Mouse (Mus musculus): ENCODE data around the gene Qrich2. TPM values are rescaled to one million over a fixed set of nuclear protein-coding genes. Genes with fewer than 3 reads are reported as not detected.
"Not testable (repeated sequence)": the region's sequence is repeated elsewhere in the genome, so short reads cannot be mapped to it uniquely, and the experiment has no call there.

Qrich2 gene
- polyA plus RNA-seq, 1 experiment from 2014 or later = not detected

GRCm38 (mm10) chr11:116479832-116480231 is 13.8 kb upstream of the Qrich2 start:
- peaks cover 76% of the 10 kb centered on the region for H3K36me3 ChIP-seq (ENCODE audit: control insufficient read depth, insufficient read depth, low read length)

GRCm38 (mm10) chr11:116478978-116479377 is 12.9 kb upstream of the Qrich2 start:
- H3K9ac ChIP-seq (replicated peaks; ENCODE audit: low read depth, low read length) = no peak overlapping the region

More at GRCm38 (mm10) chr11:116479832-116480231, 13.8 kb upstream of the Qrich2 start:
- WGBS = 70% methylated on average over 8 of the region's 8 CpGs
- Histone ChIP-seq H3K9me3 (ENCODE audit: control insufficient read depth, low read length) (no peaks in the 10 kb centered on the region), H3K4me3 (ENCODE audit: low read depth, low read length) (no peak overlapping the region), H3K4me1 (ENCODE audit: control insufficient read depth, insufficient read depth, low read length) (no peaks in the 10 kb centered on the region), H3K27me3 (ENCODE audit: control insufficient read depth, insufficient read depth, low read length) (no peaks in the 10 kb centered on the region), H3K27ac (ENCODE audit: low read depth, low read length) (no peak overlapping the region), H3K4me2 (ENCODE audit: low read depth, low read length) (no peak overlapping the region), H3K9ac (replicated peaks; ENCODE audit: low read depth, low read length) (no peak overlapping the region)
- no peak for ATAC-seq (ENCODE audit: low read depth)

GRCm38 (mm10) chr11:116477160-116477759 is 11.2 kb upstream of the Qrich2 start:
- 86% methylated on average over 15 of the region's 15 CpGs for WGBS
- peaks cover 81% of the 10 kb centered on the region for H3K36me3 ChIP-seq (ENCODE audit: control insufficient read depth, insufficient read depth, low read length)

More at GRCm38 (mm10) chr11:116478978-116479377, 12.9 kb upstream of the Qrich2 start:
- no peak for ATAC-seq (ENCODE audit: low read depth)
- Histone ChIP-seq H3K4me1 (ENCODE audit: control insufficient read depth, insufficient read depth, low read length) (no peaks in the 10 kb centered on the region), H3K4me3 (ENCODE audit: low read depth, low read length) (no peak overlapping the region), H3K9me3 (ENCODE audit: control insufficient read depth, low read length) (no peaks in the 10 kb centered on the region), H3K27ac (ENCODE audit: low read depth, low read length) (no peak overlapping the region), H3K36me3 (ENCODE audit: control insufficient read depth, insufficient read depth, low read length) (peaks cover 74% of the 10 kb centered on the region), H3K4me2 (ENCODE audit: low read depth, low read length) (no peak overlapping the region), H3K27me3 (ENCODE audit: control insufficient read depth, insufficient read depth, low read length) (no peaks in the 10 kb centered on the region)
- 91% methylated on average over 7 of the region's 7 CpGs for WGBS

GRCm38 (mm10) chr11:116476696-116477095 is 10.7 kb upstream of the Qrich2 start:
- Histone ChIP-seq H3K9ac (replicated peaks; ENCODE audit: low read depth, low read length) (no peak overlapping the region), H3K36me3 (ENCODE audit: control insufficient read depth, insufficient read depth, low read length) (peaks cover 82% of the 10 kb centered on the region), H3K4me3 (ENCODE audit: low read depth, low read length) (no peak overlapping the region), H3K9me3 (ENCODE audit: control insufficient read depth, low read length) (no peaks in the 10 kb centered on the region), H3K27me3 (ENCODE audit: control insufficient read depth, insufficient read depth, low read length) (no peaks in the 10 kb centered on the region), H3K27ac (ENCODE audit: low read depth, low read length) (no peak overlapping the region), H3K4me2 (ENCODE audit: low read depth, low read length) (no peak overlapping the region), H3K4me1 (ENCODE audit: control insufficient read depth, insufficient read depth, low read length) (no peaks in the 10 kb centered on the region)
- WGBS = 86% methylated on average over 6 of the region's 6 CpGs
- no peak for ATAC-seq (ENCODE audit: low read depth)

More at GRCm38 (mm10) chr11:116477160-116477759, 11.2 kb upstream of the Qrich2 start:
- Histone ChIP-seq H3K4me1 (ENCODE audit: control insufficient read depth, insufficient read depth, low read length) (no peaks in the 10 kb centered on the region), H3K9me3 (ENCODE audit: control insufficient read depth, low read length) (no peaks in the 10 kb centered on the region), H3K27me3 (ENCODE audit: control insufficient read depth, insufficient read depth, low read length) (no peaks in the 10 kb centered on the region), H3K4me2 (ENCODE audit: low read depth, low read length) (no peak overlapping the region), H3K27ac (ENCODE audit: low read depth, low read length) (no peak overlapping the region), H3K4me3 (ENCODE audit: low read depth, low read length) (no peak overlapping the region), H3K9ac (replicated peaks; ENCODE audit: low read depth, low read length) (no peak overlapping the region)
- no peak for ATAC-seq (ENCODE audit: low read depth)

GRCm38 (mm10) chr11:116476041-116476440 is 10.0 kb upstream of the Qrich2 start:
- H3K4me1 ChIP-seq (ENCODE audit: control insufficient read depth, insufficient read depth, low read length) = no peaks in the 10 kb centered on the region
- no peaks in the 10 kb centered on the region for H3K9me3 ChIP-seq (ENCODE audit: control insufficient read depth, low read length)
- no peak overlapping the region for H3K4me2 ChIP-seq (ENCODE audit: low read depth, low read length)
- H3K27me3 ChIP-seq (ENCODE audit: control insufficient read depth, insufficient read depth, low read length) = no peaks in the 10 kb centered on the region
- 78% methylated on average over 10 of the region's 10 CpGs for WGBS
- no peak overlapping the region for H3K9ac ChIP-seq (replicated peaks; ENCODE audit: low read depth, low read length)
- H3K36me3 ChIP-seq (ENCODE audit: control insufficient read depth, insufficient read depth, low read length) = peaks cover 84% of the 10 kb centered on the region
- no peak overlapping the region for H3K4me3 ChIP-seq (ENCODE audit: low read depth, low read length)
- ATAC-seq (ENCODE audit: low read depth) = no peak
- no peak overlapping the region for H3K27ac ChIP-seq (ENCODE audit: low read depth, low read length)

- ATAC-seq (ENCODE audit: low read depth) = no peak
- Histone ChIP-seq H3K4me3 (ENCODE audit: low read depth, low read length) (no peak overlapping the region), H3K4me1 (ENCODE audit: control insufficient read depth, insufficient read depth, low read length) (no peaks in the 10 kb centered on the region), H3K9ac (replicated peaks; ENCODE audit: low read depth, low read length) (no peak overlapping the region), H3K27me3 (ENCODE audit: control insufficient read depth, insufficient read depth, low read length) (no peaks in the 10 kb centered on the region), H3K27ac (ENCODE audit: low read depth, low read length) (no peak overlapping the region), H3K4me2 (ENCODE audit: low read depth, low read length) (no peak overlapping the region), H3K9me3 (ENCODE audit: control insufficient read depth, low read length) (no peaks in the 10 kb centered on the region), H3K36me3 (ENCODE audit: control insufficient read depth, insufficient read depth, low read length) (peaks cover 65% of the 10 kb centered on the region)
- WGBS = 79% methylated on average over 4 of the region's 4 CpGs
Observed at GRCm38 (mm10) chr11:116472275-116472674, 6.2 kb upstream of the Qrich2 start.

- Histone ChIP-seq H3K4me1 (ENCODE audit: control insufficient read depth, insufficient read depth, low read length) (no peaks in the 10 kb centered on the region), H3K36me3 (ENCODE audit: control insufficient read depth, insufficient read depth, low read length) (peaks cover 51% of the 10 kb centered on the region), H3K4me3 (ENCODE audit: low read depth, low read length) (no peak overlapping the region), H3K27me3 (ENCODE audit: control insufficient read depth, insufficient read depth, low read length) (no peaks in the 10 kb centered on the region), H3K9ac (replicated peaks; ENCODE audit: low read depth, low read length) (no peak overlapping the region), H3K9me3 (ENCODE audit: control insufficient read depth, low read length) (no peaks in the 10 kb centered on the region), H3K4me2 (ENCODE audit: low read depth, low read length) (no peak overlapping the region), H3K27ac (ENCODE audit: low read depth, low read length) (no peak overlapping the region)
- ATAC-seq (ENCODE audit: low read depth) = no peak
- 92% methylated on average over 4 of the region's 4 CpGs for WGBS
Observed at GRCm38 (mm10) chr11:116470896-116471295, 4.9 kb upstream of the Qrich2 start.

- Histone ChIP-seq H3K9me3 (ENCODE audit: control insufficient read depth, low read length) (no peaks in the 10 kb centered on the region), H3K4me2 (ENCODE audit: low read depth, low read length) (no peak overlapping the region), H3K4me3 (ENCODE audit: low read depth, low read length) (no peak overlapping the region), H3K9ac (replicated peaks; ENCODE audit: low read depth, low read length) (no peak overlapping the region), H3K4me1 (ENCODE audit: control insufficient read depth, insufficient read depth, low read length) (no peaks in the 10 kb centered on the region), H3K36me3 (ENCODE audit: control insufficient read depth, insufficient read depth, low read length) (peaks cover 47% of the 10 kb centered on the region), H3K27me3 (ENCODE audit: control insufficient read depth, insufficient read depth, low read length) (no peaks in the 10 kb centered on the region), H3K27ac (ENCODE audit: low read depth, low read length) (no peak overlapping the region)
- no peak for ATAC-seq (ENCODE audit: low read depth)
- 72% methylated on average over 3 of the region's 3 CpGs for WGBS
Observed at GRCm38 (mm10) chr11:116470249-116470648, 4.2 kb upstream of the Qrich2 start.

GRCm38 (mm10) chr11:116468338-116468737 is 2.3 kb upstream of the Qrich2 start:
- not testable (repeated sequence) for H3K4me1 ChIP-seq (ENCODE audit: control insufficient read depth, insufficient read depth, low read length); H3K4me3 ChIP-seq (ENCODE audit: low read depth, low read length); H3K27me3 ChIP-seq (ENCODE audit: control insufficient read depth, insufficient read depth, low read length); ATAC-seq (ENCODE audit: low read depth); H3K27ac ChIP-seq (ENCODE audit: low read depth, low read length); H3K9me3 ChIP-seq (ENCODE audit: control insufficient read depth, low read length); H3K4me2 ChIP-seq (ENCODE audit: low read depth, low read length); H3K9ac ChIP-seq (replicated peaks; ENCODE audit: low read depth, low read length)
- 84% methylated on average over 3 of the region's 3 CpGs for WGBS
- H3K36me3 ChIP-seq (ENCODE audit: control insufficient read depth, insufficient read depth, low read length) = peaks cover 33% of the 10 kb centered on the region

All from neural tube, embryonic 14.5 days (tissue).